Mouse (Mus musculus) testis, adult 2 months (tissue): ENCODE measurements around the gene Mgea5.

ENCODE experiments used
- CTCF ChIP-seq: fragments of 200-500 bp; IDR thresholded peaks from 2 replicates; pipeline ENCODE4 v1.5.1; 2012; ENCODE audit warnings: low read depth, mild to moderate bottlenecking, inconsistent platforms, low read length, moderate library complexity; ENCODE audit not compliant: control insufficient read depth, insufficient read depth, insufficient replicate concordance
- POLR2A ChIP-seq: fragments of 200-500 bp; IDR thresholded peaks from 2 replicates; pipeline ENCODE4 v1.6.1; 2012; ENCODE audit warnings: low read depth, mild to moderate bottlenecking, inconsistent platforms, low read length, moderate library complexity; ENCODE audit not compliant: control insufficient read depth

DNA sequence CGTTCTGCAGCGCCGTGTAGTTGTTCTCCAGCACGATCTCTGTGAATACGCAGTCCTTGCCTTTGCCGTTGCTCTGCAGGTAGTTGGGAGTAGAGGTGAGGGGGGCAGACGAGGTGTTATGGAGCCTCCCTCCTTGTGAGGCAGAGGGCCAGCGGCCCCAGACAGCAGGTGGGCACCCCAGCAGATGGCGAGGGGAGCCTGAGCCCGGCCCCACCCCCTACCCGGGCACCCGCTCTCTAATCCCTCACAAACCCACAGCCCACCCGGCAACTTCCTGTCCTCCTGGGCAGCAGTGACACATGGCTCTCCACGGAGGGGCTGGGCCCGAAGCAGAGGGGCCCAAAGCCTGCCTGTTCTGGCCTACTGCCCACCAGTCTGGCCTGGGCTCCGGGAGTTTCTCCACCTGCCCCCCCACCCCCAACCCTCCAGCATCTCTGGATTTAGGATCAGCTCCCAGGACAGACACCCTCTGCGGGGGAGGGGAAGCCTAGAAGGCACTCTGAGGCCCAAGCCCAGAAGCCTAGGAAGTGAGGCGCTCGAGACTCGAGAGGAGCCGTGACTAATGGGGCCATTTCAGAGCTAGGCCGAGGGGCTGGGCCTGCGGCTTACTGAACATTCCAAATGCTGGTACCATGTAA is 46.3 kb downstream of the Mgea5 start:
- no peak for TF ChIP-seq CTCF
- TF ChIP-seq POLR2A: no peak
